In the genomic region with DNA sequence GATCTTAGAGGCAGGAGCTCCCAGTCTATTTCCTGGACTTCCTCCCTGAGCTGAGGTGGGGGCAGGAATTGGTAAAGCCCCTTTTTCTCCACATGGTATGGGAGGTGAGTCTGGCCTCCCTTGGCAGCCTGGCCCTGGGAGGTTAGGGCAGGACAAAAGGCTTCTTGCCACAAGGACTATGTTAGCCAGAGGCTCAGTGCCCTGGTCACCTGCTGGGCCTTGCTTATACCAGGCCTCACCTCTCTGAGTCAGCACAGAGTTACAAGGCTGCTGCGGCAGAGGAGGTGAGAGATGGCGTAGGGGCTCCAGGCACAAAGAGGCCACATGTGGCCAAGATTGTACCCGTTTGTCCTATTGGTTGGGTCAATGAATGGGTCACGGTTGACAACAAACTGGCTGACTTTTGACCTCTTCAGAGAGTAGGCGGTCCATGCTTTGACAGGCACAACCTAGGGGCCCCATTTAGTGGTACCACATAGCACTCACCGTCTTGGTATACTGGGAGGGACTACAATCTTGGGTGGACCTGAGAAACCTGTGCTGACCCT, we compare ENCODE assay signal across 14 mouse cellular contexts. TPM values are rescaled to one million over a fixed set of nuclear protein-coding genes. Genes with fewer than 3 reads are reported as not detected.
A peak's percentile ranks its signal among the peaks of the same experiment; 100 is the strongest.
DNase-seq lines count a peak whose midpoint lies in the region; ATAC-seq and TF ChIP-seq lines count a peak whose summit lies in the region.
"Had no signal": no experiment of that assay in that cellular context is flagged by ENCODE, and none has a peak within 500 bp of the region (broad histone marks: within the 10 kb centered on the region; RNA-seq: fewer than 3 reads in every experiment).

No protein-coding gene starts in this region.

- peak; percentile 53 to 61 for DNase-seq in cerebellum, adult 2 months
- no peak for DNase-seq in cerebellum, adult 11 months
- DNase-seq in adrenal gland, postnatal 14 days: no peak
- DNase-seq: adrenal gland, postnatal 36 days; heart, postnatal 4 days had no signal

- H3K4me3 ChIP-seq in cerebellum, adult 2 months (replicated peaks; ENCODE audit: insufficient read depth, low read depth, low read length): peak overlapping the region; percentile 71
- 0 out of 2 replicates have a peak overlapping the region, but pooled peaks have one; percentile 10 for H3K4me3 ChIP-seq in hindbrain, embryonic 15.5 days
- no peak overlapping the region; the same call in 1 of the 2 replicates for H3K4me3 ChIP-seq in hindbrain, embryonic 12.5 days
- H3K4me3 ChIP-seq in megakaryocyte, embryonic 14.5 days (replicated peaks): peak overlapping the region; percentile 78
- no peak overlapping the region for H3K4me3 ChIP-seq in hindbrain, embryonic 16.5 days (ENCODE audit: low read length)
- H3K4me3 ChIP-seq: embryonic facial prominence, embryonic 12.5 days; heart, embryonic 13.5 days; limb, embryonic 15.5 days; lung, embryonic 15.5 days had no signal

- no peaks in the 10 kb centered on the region for H3K27me3 ChIP-seq in cerebellum, adult 2 months (ENCODE audit: control insufficient read depth, insufficient read depth, low read length)
- H3K27me3 ChIP-seq in hindbrain, embryonic 15.5 days: no peaks in the 10 kb centered on the region
- peaks cover 28% of the 10 kb centered on the region for H3K27me3 ChIP-seq in hindbrain, embryonic 12.5 days
- peaks cover 49% of the 10 kb centered on the region for H3K27me3 ChIP-seq in megakaryocyte, embryonic 14.5 days (replicated peaks)
- H3K27me3 ChIP-seq in hindbrain, embryonic 16.5 days (replicated peaks; ENCODE audit: control insufficient read depth, insufficient read depth, low read length): no peaks in the 10 kb centered on the region

- peak overlapping the region; percentile 77 for H3K4me2 ChIP-seq in hindbrain, embryonic 15.5 days
- no peak overlapping the region for H3K4me2 ChIP-seq in hindbrain, embryonic 12.5 days (replicated peaks)
- peak overlapping the region; percentile 70 for H3K4me2 ChIP-seq in hindbrain, embryonic 16.5 days (ENCODE audit: low read length)
- H3K4me2 ChIP-seq: embryonic facial prominence, embryonic 12.5 days; heart, embryonic 13.5 days; limb, embryonic 15.5 days; lung, embryonic 15.5 days had no signal

- peak overlapping the region; percentile 100 for H3K27ac ChIP-seq in cerebellum, adult 2 months (ENCODE audit: insufficient read depth, low read length)
- H3K27ac ChIP-seq in hindbrain, embryonic 15.5 days (replicated peaks): no peak overlapping the region
- no peak overlapping the region for H3K27ac ChIP-seq in hindbrain, embryonic 12.5 days
- no peak overlapping the region for H3K27ac ChIP-seq in hindbrain, embryonic 16.5 days (ENCODE audit: low read depth, low read length)
- H3K27ac ChIP-seq: embryonic facial prominence, embryonic 12.5 days; heart, embryonic 13.5 days; limb, embryonic 15.5 days; lung, embryonic 15.5 days had no signal

- H3K9me3 ChIP-seq in hindbrain, embryonic 15.5 days: no peaks in the 10 kb centered on the region
- no peaks in the 10 kb centered on the region for H3K9me3 ChIP-seq in hindbrain, embryonic 12.5 days (replicated peaks)
- H3K9me3 ChIP-seq in megakaryocyte, embryonic 14.5 days: no peaks in the 10 kb centered on the region
- H3K9me3 ChIP-seq in hindbrain, embryonic 16.5 days (ENCODE audit: control insufficient read depth, low read length): no peaks in the 10 kb centered on the region
- H3K9me3 ChIP-seq: embryonic facial prominence, embryonic 12.5 days; heart, embryonic 13.5 days; limb, embryonic 15.5 days; lung, embryonic 15.5 days had no signal

- peaks cover 66% of the 10 kb centered on the region for H3K4me1 ChIP-seq in cerebellum, adult 2 months (ENCODE audit: control insufficient read depth, insufficient read depth, low read length)
- peaks cover 38% of the 10 kb centered on the region for H3K4me1 ChIP-seq in hindbrain, embryonic 15.5 days (replicated peaks)
- peaks cover 31% of the 10 kb centered on the region for H3K4me1 ChIP-seq in hindbrain, embryonic 12.5 days
- peaks cover 84% of the 10 kb centered on the region for H3K4me1 ChIP-seq in megakaryocyte, embryonic 14.5 days
- H3K4me1 ChIP-seq in hindbrain, embryonic 16.5 days (ENCODE audit: control insufficient read depth, insufficient read depth, low read depth, low read length): peaks cover 25% of the 10 kb centered on the region

- peaks cover 18% of the 10 kb centered on the region for H3K36me3 ChIP-seq in hindbrain, embryonic 15.5 days
- H3K36me3 ChIP-seq in hindbrain, embryonic 12.5 days: peaks cover 25% of the 10 kb centered on the region
- H3K36me3 ChIP-seq in megakaryocyte, embryonic 14.5 days (replicated peaks; ENCODE audit: low read length): peaks cover 50% of the 10 kb centered on the region
- peaks cover 19% of the 10 kb centered on the region for H3K36me3 ChIP-seq in hindbrain, embryonic 16.5 days (ENCODE audit: control insufficient read depth, insufficient read depth, low read length)
- H3K36me3 ChIP-seq: heart, embryonic 13.5 days; lung, embryonic 15.5 days had no signal

- no peak for TF ChIP-seq POLR2A in cerebellum, adult 2 months (IDR thresholded peaks at IDR 0.05; ENCODE audit: borderline replicate concordance, insufficient read depth, low read length)

- no peak for TF ChIP-seq CTCF in cerebellum, adult 2 months (IDR thresholded peaks at IDR 0.05; ENCODE audit: borderline replicate concordance, insufficient read depth, low read depth, low read length)

- WGBS in cerebellum, adult 2 months: 27% methylated on average over 6 of the region's 6 CpGs
- WGBS in hindbrain, embryonic 15.5 days: 35% methylated on average over 6 of the region's 6 CpGs
- 41% methylated on average over 6 of the region's 6 CpGs for WGBS in hindbrain, embryonic 12.5 days
- 34% methylated on average over 6 of the region's 6 CpGs for WGBS in hindbrain, embryonic 16.5 days

- no peak overlapping the region for H3K9ac ChIP-seq in hindbrain, embryonic 15.5 days
- H3K9ac ChIP-seq in hindbrain, embryonic 12.5 days: no peak overlapping the region
- H3K9ac ChIP-seq in hindbrain, embryonic 16.5 days (ENCODE audit: low read depth, low read length): peak overlapping the region; percentile 51; the same call in 1 of the 2 replicates
- H3K9ac ChIP-seq: heart, embryonic 13.5 days; limb, embryonic 15.5 days; lung, embryonic 15.5 days had no signal

- no peak for ATAC-seq in hindbrain, embryonic 15.5 days (ENCODE audit: low FRiP score, low read depth)
- ATAC-seq in hindbrain, embryonic 12.5 days (ENCODE audit: low FRiP score): no peak
- no peak for ATAC-seq in megakaryocyte, adult 5-6 weeks (ENCODE audit: poor library complexity, severe bottlenecking)
- ATAC-seq in hindbrain, embryonic 16.5 days: no peak

RNA-seq across cellular contexts. Expression of a gene that starts 2.9 kb away (rescaled TPM):
- polyA plus RNA-seq in cerebellum, adult 2 months (2012; rRNA removed): 285 and 294 TPM in 2 replicates
- 15.0 and 15.1 TPM in 2 replicates for polyA plus RNA-seq in hindbrain, embryonic 15.5 days (2015; fragmentation: Nextera tagmentation; extraction: Ambion mirVana)
- polyA plus RNA-seq in hindbrain, embryonic 12.5 days (2016; fragmentation: Nextera tagmentation; extraction: Ambion mirVana): 10.1 and 10.6 TPM in 2 replicates
- polyA plus RNA-seq in megakaryocyte, embryonic 14.5 days (2012; ENCODE audit: insufficient read depth, low replicate concordance): 13.1 and 24.3 TPM in 2 replicates
- 25.5 and 33.3 TPM in 2 replicates for total RNA-seq in megakaryocyte, adult 5-6 weeks (2015)
- 12.0 and 13.0 TPM in 2 replicates for total RNA-seq in megakaryocyte, adult 5-6 weeks (2017)
- polyA plus RNA-seq in hindbrain, embryonic 16.5 days (2015; fragmentation: Nextera tagmentation; extraction: Ambion mirVana): 13.5 and 15.5 TPM in 2 replicates
- 29.3 and 30.1 TPM in 2 replicates for total RNA-seq in adrenal gland, postnatal 14 days (2021)

RNA-seq across cellular contexts. Expression of a gene that starts 8.3 kb away (rescaled TPM):
- 0.51 and 0.71 TPM in 2 replicates for polyA plus RNA-seq in cerebellum, adult 2 months (2012; rRNA removed)
- polyA plus RNA-seq in hindbrain, embryonic 15.5 days (2015; fragmentation: Nextera tagmentation; extraction: Ambion mirVana): 0.08 TPM in 1 of 2 replicates, not detected in the other
- 0.53 TPM in 1 of 2 replicates, not detected in the other for polyA plus RNA-seq in hindbrain, embryonic 12.5 days (2016; fragmentation: Nextera tagmentation; extraction: Ambion mirVana)
- polyA plus RNA-seq in megakaryocyte, embryonic 14.5 days (2012; ENCODE audit: insufficient read depth, low replicate concordance): 4.3 TPM in 1 of 2 replicates, not detected in the other
- 10.1 and 11.6 TPM in 2 replicates for total RNA-seq in megakaryocyte, adult 5-6 weeks (2015)
- 20.4 and 21.5 TPM in 2 replicates for total RNA-seq in megakaryocyte, adult 5-6 weeks (2017)
- polyA plus RNA-seq in hindbrain, embryonic 16.5 days (2015; fragmentation: Nextera tagmentation; extraction: Ambion mirVana): 0.19 and 0.23 TPM in 2 replicates
- total RNA-seq in adrenal gland, postnatal 14 days (2021): 4.7 TPM in 1 of 2 replicates, not detected in the other
- total RNA-seq: adrenal gland, postnatal 36 days had no signal
- polyA plus RNA-seq: embryonic facial prominence, embryonic 12.5 days had no signal

RNA-seq across cellular contexts. Expression of a gene that starts 25.3 kb away (rescaled TPM):
- polyA plus RNA-seq in cerebellum, adult 2 months (2012; rRNA removed): 0.84 and 2.8 TPM in 2 replicates
- 3.7 and 4.3 TPM in 2 replicates for polyA plus RNA-seq in hindbrain, embryonic 15.5 days (2015; fragmentation: Nextera tagmentation; extraction: Ambion mirVana)
- polyA plus RNA-seq in hindbrain, embryonic 12.5 days (2016; fragmentation: Nextera tagmentation; extraction: Ambion mirVana): 2.3 and 2.4 TPM in 2 replicates
- not detected in 2 replicates for polyA plus RNA-seq in megakaryocyte, embryonic 14.5 days (2012; ENCODE audit: insufficient read depth, low replicate concordance)
- not detected in 2 replicates for total RNA-seq in megakaryocyte, adult 5-6 weeks (2015)
- total RNA-seq in megakaryocyte, adult 5-6 weeks (2017): not detected in 2 replicates
- polyA plus RNA-seq in hindbrain, embryonic 16.5 days (2015; fragmentation: Nextera tagmentation; extraction: Ambion mirVana): 3.4 and 4.1 TPM in 2 replicates
- total RNA-seq in adrenal gland, postnatal 14 days (2021): 0.74 and 1.0 TPM in 2 replicates
- total RNA-seq: adrenal gland, postnatal 36 days had no signal

RNA-seq across cellular contexts. Expression of a gene that starts 29.5 kb away (rescaled TPM):
- polyA plus RNA-seq in cerebellum, adult 2 months (2012; rRNA removed): 196 and 230 TPM in 2 replicates
- 109 and 119 TPM in 2 replicates for polyA plus RNA-seq in hindbrain, embryonic 15.5 days (2015; fragmentation: Nextera tagmentation; extraction: Ambion mirVana)
- 41.6 and 49.4 TPM in 2 replicates for polyA plus RNA-seq in hindbrain, embryonic 12.5 days (2016; fragmentation: Nextera tagmentation; extraction: Ambion mirVana)
- polyA plus RNA-seq in megakaryocyte, embryonic 14.5 days (2012; ENCODE audit: insufficient read depth, low replicate concordance): 51.1 and 52.3 TPM in 2 replicates
- total RNA-seq in megakaryocyte, adult 5-6 weeks (2015): 36.3 and 36.5 TPM in 2 replicates
- total RNA-seq in megakaryocyte, adult 5-6 weeks (2017): 25.7 and 29.6 TPM in 2 replicates
- 117 and 134 TPM in 2 replicates for polyA plus RNA-seq in hindbrain, embryonic 16.5 days (2015; fragmentation: Nextera tagmentation; extraction: Ambion mirVana)
- total RNA-seq in adrenal gland, postnatal 14 days (2021): 36.2 and 42.6 TPM in 2 replicates

RNA-seq across cellular contexts. Expression of a gene that starts 32.2 kb away (rescaled TPM):
- polyA plus RNA-seq in cerebellum, adult 2 months (2012; rRNA removed): 502 and 505 TPM in 2 replicates
- polyA plus RNA-seq in hindbrain, embryonic 15.5 days (2015; fragmentation: Nextera tagmentation; extraction: Ambion mirVana): 424 and 493 TPM in 2 replicates
- 216 and 225 TPM in 2 replicates for polyA plus RNA-seq in hindbrain, embryonic 12.5 days (2016; fragmentation: Nextera tagmentation; extraction: Ambion mirVana)
- 3.7 and 3.9 TPM in 2 replicates for polyA plus RNA-seq in megakaryocyte, embryonic 14.5 days (2012; ENCODE audit: insufficient read depth, low replicate concordance)
- not detected in 2 replicates for total RNA-seq in megakaryocyte, adult 5-6 weeks (2015)
- total RNA-seq in megakaryocyte, adult 5-6 weeks (2017): not detected in 2 replicates
- polyA plus RNA-seq in hindbrain, embryonic 16.5 days (2015; fragmentation: Nextera tagmentation; extraction: Ambion mirVana): 481 and 505 TPM in 2 replicates
- total RNA-seq in adrenal gland, postnatal 14 days (2021): 77.2 and 90.9 TPM in 2 replicates

Comparison
In these comparisons a context has a peak if more than half of its experiments do, and no peak if none do; other contexts are left out.
1. DNase-seq: peak in cerebellum, adult 2 months (2 of 2); none in cerebellum, adult 11 months (single experiment) and adrenal gland, postnatal 14 days (single experiment).
2. H3K4me3 ChIP-seq: peak in cerebellum, adult 2 months (single experiment), hindbrain, embryonic 15.5 days (single experiment) and megakaryocyte, embryonic 14.5 days (single experiment); none in hindbrain, embryonic 12.5 days (single experiment) and hindbrain, embryonic 16.5 days (single experiment).
3. RNA of a gene that starts 2.9 kb away (polyA plus RNA-seq): 285 to 294 TPM in cerebellum, adult 2 months; 15.0 to 15.1 TPM in hindbrain, embryonic 15.5 days, 13.5 to 15.5 TPM in hindbrain, embryonic 16.5 days, 13.1 to 24.3 TPM in megakaryocyte, embryonic 14.5 days and 10.1 to 10.6 TPM in hindbrain, embryonic 12.5 days; every median in the first group is over 10 times any median in the second.